Mouse (Mus musculus): Measurements from ENCODE around the gene Gle1. TPM values are rescaled to one million over a fixed set of nuclear protein-coding genes. Genes with fewer than 3 reads are reported as not detected.

Gle1 gene
- polyA plus RNA-seq, 1 experiment from 2014 or later, result 65.2 TPM

DNA sequence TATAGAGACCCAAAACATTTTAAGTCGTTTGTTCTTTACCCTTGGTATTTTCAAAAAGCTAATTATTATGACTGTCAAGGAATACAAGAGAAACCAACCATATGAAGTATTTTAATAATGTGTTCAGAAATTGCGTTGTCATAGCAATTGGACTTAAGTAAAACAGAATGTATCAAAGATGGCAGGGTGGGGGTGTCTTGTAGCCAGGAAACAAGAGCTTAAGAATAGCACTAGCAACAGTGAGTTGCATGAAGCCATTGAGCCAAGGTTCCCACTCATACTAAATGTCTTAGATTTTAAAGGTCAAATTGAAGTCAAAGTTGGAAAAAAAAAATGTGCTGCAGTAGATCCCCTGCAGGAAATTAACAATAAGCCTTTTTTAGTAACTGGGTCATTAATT, 31.6 kb downstream of the Gle1 start:
- 81% methylated on average over 2 of the region's 2 CpGs for WGBS
- Histone ChIP-seq H3K4me1 (ENCODE audit: control insufficient read depth, insufficient read depth, low read length) (peaks cover 4% of the 10 kb centered on the region; the same call in 1 of the 2 replicates), H3K4me2 (ENCODE audit: low read depth, severe bottlenecking) (peak overlapping the region; percentile 54), H3K4me3 (ENCODE audit: low read depth, low read length) (peak overlapping the region; percentile 98; the same call in 1 of the 2 replicates), H3K36me3 (ENCODE audit: control insufficient read depth, insufficient read depth, low read length) (no peaks in the 10 kb centered on the region), H3K27me3 (ENCODE audit: control insufficient read depth, insufficient read depth, low read length) (no peaks in the 10 kb centered on the region), H3K9me3 (ENCODE audit: control insufficient read depth, low read length) (no peaks in the 10 kb centered on the region), H3K9ac (ENCODE audit: low read length) (no peak overlapping the region), H3K27ac (replicated peaks; ENCODE audit: low read depth, low read length) (no peak overlapping the region)
- DNase-seq (ENCODE audit: low spot score) (no peak), ATAC-seq (ENCODE audit: insufficient number of reproducible peaks, low FRiP score, low TSS enrichment, low read depth) (no peak)

DNA sequence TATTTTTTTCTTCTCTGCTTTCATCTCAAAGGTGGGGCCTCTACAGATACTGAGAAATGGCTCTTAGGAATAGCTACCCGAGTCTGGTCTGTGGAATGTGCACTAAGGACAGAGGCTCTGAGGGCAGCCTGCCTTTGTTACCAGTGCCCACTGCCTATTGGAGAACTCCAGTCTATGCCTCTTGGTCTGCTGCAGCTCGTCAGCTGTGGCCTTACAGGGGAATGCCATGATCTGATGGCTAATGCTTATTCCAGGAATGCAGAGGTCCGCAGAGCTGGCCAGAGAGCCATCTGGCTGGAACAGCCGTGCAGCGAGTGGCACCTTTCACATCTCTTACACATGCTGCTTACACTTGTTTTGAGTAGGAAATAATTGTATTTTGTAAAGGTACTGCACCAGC, 32.5 kb downstream of the Gle1 start:
- Histone ChIP-seq H3K9me3 (ENCODE audit: control insufficient read depth, low read length) (no peaks in the 10 kb centered on the region), H3K4me3 (ENCODE audit: low read depth, low read length) (no peak overlapping the region), H3K4me2 (ENCODE audit: low read depth, severe bottlenecking) (no peak overlapping the region), H3K36me3 (ENCODE audit: control insufficient read depth, insufficient read depth, low read length) (no peaks in the 10 kb centered on the region), H3K9ac (ENCODE audit: low read length) (no peak overlapping the region), H3K4me1 (ENCODE audit: control insufficient read depth, insufficient read depth, low read length) (peaks cover 4% of the 10 kb centered on the region; the same call in 1 of the 2 replicates), H3K27me3 (ENCODE audit: control insufficient read depth, insufficient read depth, low read length) (no peaks in the 10 kb centered on the region), H3K27ac (replicated peaks; ENCODE audit: low read depth, low read length) (no peak overlapping the region)
- no peak for ATAC-seq (ENCODE audit: insufficient number of reproducible peaks, low FRiP score, low TSS enrichment, low read depth)
- DNase-seq (ENCODE audit: low spot score), result peak; percentile 22
- 70% methylated on average over 5 of the region's 5 CpGs for WGBS

DNA sequence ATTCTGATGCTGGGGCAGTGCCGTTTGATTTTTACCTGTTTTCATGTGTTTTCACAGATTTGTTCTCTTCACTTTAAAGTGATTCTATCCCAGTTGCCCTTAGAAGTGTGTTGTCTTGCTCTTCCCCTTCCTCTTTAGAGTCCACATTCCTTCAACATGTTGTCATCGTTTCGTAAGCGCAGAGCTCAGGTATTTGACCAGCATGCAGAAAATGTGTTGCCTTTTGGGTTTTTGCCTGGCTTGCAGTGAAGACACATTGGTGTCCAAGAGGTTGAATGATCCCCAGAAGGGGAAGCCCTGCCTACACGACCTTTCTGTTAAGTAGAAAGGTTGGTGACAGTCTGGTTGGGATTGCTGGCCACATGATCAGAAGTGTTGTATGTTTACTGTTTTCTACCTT, 33.4 kb downstream of the Gle1 start:
- H3K4me1 ChIP-seq (ENCODE audit: control insufficient read depth, insufficient read depth, low read length), result peaks cover 4% of the 10 kb centered on the region; the same call in 1 of the 2 replicates
- H3K4me2 ChIP-seq (ENCODE audit: low read depth, severe bottlenecking), result no peak overlapping the region
- no peak overlapping the region for H3K9ac ChIP-seq (ENCODE audit: low read length)
- H3K36me3 ChIP-seq (ENCODE audit: control insufficient read depth, insufficient read depth, low read length), result no peaks in the 10 kb centered on the region
- no peaks in the 10 kb centered on the region for H3K9me3 ChIP-seq (ENCODE audit: control insufficient read depth, low read length)
- no peaks in the 10 kb centered on the region for H3K27me3 ChIP-seq (ENCODE audit: control insufficient read depth, insufficient read depth, low read length)
- DNase-seq (ENCODE audit: low spot score) (no peak), ATAC-seq (ENCODE audit: insufficient number of reproducible peaks, low FRiP score, low TSS enrichment, low read depth) (no peak)
- H3K27ac ChIP-seq (replicated peaks; ENCODE audit: low read depth, low read length), result no peak overlapping the region
- no peak overlapping the region for H3K4me3 ChIP-seq (ENCODE audit: low read depth, low read length)
- WGBS, result 84% methylated on average over 5 of the region's 5 CpGs

DNA sequence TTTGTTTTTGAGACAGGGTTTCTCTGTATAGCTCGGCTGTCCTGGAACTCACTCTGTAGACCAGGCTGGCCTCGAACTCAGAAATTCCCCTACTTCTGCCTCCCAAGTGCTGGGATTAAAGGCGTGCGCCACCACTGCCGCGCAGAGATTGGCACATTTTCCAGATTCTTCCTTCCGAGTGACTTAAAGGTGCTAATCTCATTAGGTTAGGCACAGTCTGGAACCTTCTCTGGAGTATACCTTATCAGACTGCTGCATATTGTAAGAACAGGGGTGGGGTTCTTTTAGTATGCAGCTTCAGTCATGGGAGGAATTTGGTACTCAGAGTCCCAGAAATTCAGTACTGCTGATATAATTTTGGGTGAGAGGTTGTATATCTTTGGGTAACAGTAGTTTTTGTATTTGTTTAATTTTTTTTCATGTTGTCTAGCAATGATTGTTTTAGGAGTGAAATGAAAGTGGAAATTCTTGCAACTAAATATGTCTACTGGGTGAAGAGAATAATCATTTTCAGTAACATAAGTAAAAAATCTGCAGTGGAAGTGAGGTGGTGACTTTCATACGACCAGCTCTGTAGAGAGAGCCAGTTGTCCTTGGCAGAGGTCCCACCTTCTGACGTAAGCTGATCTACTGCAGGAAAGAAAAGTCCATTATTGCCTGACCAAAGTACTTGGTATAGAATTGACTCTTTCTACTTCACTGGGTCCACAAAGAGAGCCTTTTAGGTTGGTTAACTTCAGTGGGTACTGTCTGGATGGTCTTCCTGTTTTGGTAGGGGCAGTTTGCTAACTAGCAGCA, 36.8 kb downstream of the Gle1 start:
- peaks cover under 1% of the 10 kb centered on the region; the same call in 1 of the 2 replicates for H3K4me1 ChIP-seq (ENCODE audit: control insufficient read depth, insufficient read depth, low read length)
- no peaks in the 10 kb centered on the region for H3K9me3 ChIP-seq (ENCODE audit: control insufficient read depth, low read length)
- 85% methylated on average over 9 of the region's 9 CpGs for WGBS
- H3K4me2 ChIP-seq (ENCODE audit: low read depth, severe bottlenecking), result no peak overlapping the region
- H3K27me3 ChIP-seq (ENCODE audit: control insufficient read depth, insufficient read depth, low read length), result no peaks in the 10 kb centered on the region
- ATAC-seq (ENCODE audit: insufficient number of reproducible peaks, low FRiP score, low TSS enrichment, low read depth) (no peak), DNase-seq (ENCODE audit: low spot score) (no peak)
- no peak overlapping the region for H3K9ac ChIP-seq (ENCODE audit: low read length)
- no peaks in the 10 kb centered on the region; the same call in 1 of the 2 replicates for H3K36me3 ChIP-seq (ENCODE audit: control insufficient read depth, insufficient read depth, low read length)
- H3K27ac ChIP-seq (replicated peaks; ENCODE audit: low read depth, low read length), result no peak overlapping the region
- no peak overlapping the region for H3K4me3 ChIP-seq (ENCODE audit: low read depth, low read length)

DNA sequence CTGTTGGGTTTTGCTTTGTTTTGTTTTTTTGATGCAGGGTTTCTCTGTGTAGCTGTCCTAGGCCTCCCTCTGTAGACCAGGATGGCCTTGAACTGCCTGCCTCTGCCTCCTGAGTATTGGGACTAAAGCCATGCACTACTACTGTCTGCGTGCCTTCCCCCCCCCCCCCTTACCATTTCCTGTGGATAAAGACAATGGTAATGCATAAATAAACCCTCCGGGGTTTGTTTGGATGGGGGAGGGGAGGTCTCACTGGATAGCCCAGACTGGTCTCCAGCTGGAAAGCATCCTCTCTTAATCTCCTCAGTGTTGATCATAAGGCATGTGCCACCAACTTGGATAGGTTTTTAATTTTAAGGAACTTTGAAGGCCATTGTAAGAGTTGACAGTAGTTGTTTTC, 38.3 kb downstream of the Gle1 start:
- WGBS, result 40% methylated on average over 2 of the region's 2 CpGs
- no peaks in the 10 kb centered on the region for H3K27me3 ChIP-seq (ENCODE audit: control insufficient read depth, insufficient read depth, low read length)
- H3K4me2 ChIP-seq (ENCODE audit: low read depth, severe bottlenecking), result no peak overlapping the region
- no peaks in the 10 kb centered on the region for H3K4me1 ChIP-seq (ENCODE audit: control insufficient read depth, insufficient read depth, low read length)
- H3K9ac ChIP-seq (ENCODE audit: low read length), result no peak overlapping the region
- no peaks in the 10 kb centered on the region for H3K9me3 ChIP-seq (ENCODE audit: control insufficient read depth, low read length)
- DNase-seq (ENCODE audit: low spot score) (no peak), ATAC-seq (ENCODE audit: insufficient number of reproducible peaks, low FRiP score, low TSS enrichment, low read depth) (no peak)
- peaks cover 3% of the 10 kb centered on the region; the same call in 1 of the 2 replicates for H3K36me3 ChIP-seq (ENCODE audit: control insufficient read depth, insufficient read depth, low read length)
- no peak overlapping the region for H3K27ac ChIP-seq (replicated peaks; ENCODE audit: low read depth, low read length)
- no peak overlapping the region for H3K4me3 ChIP-seq (ENCODE audit: low read depth, low read length)

DNA sequence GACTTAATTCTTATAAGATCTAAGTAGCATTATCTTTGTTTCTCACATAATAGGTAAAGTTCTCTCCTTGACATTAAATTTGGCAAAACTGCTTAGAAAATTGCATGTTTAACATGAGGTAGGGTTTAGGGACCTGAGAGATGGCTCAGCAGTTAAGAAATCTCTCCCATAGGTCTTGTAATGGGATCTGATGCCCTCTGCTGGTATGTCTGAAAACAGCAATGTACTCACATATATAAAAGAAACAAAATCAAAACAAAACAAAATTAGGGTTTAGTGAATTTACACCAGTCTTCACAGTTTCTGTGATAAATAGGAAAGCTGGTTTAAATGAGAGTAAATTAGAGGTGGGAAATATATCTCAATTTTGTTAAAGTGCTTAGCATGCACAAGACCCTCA, 42.1 kb downstream of the Gle1 start:
- DNase-seq (ENCODE audit: low spot score) (peak; percentile 27), ATAC-seq (ENCODE audit: insufficient number of reproducible peaks, low FRiP score, low TSS enrichment, low read depth) (no peak)

DNA sequence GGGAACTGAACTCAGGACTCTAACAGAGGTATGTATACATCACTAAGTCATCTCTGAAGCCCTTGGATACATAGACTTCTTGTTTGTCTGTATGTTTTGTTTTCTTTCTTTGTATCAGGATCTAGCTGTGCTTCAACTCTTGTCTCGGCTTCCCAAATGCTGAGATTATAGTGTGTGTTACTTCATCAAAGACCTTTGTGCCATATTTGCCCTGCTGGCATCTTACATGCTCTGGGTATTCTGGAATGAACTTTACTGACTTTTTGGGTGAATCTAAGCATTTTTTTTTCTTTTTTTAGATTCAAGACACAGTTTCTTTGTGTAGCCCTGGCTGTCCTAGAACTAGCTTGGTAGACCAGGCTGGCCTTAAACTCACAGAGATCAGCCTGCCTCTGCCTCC, 45.4 kb downstream of the Gle1 start:
- 92% methylated on average over 1 of the region's 1 CpGs for WGBS
- Histone ChIP-seq H3K4me2 (ENCODE audit: low read depth, severe bottlenecking) (no peak overlapping the region), H3K9me3 (ENCODE audit: control insufficient read depth, low read length) (no peaks in the 10 kb centered on the region), H3K4me1 (ENCODE audit: control insufficient read depth, insufficient read depth, low read length) (no peaks in the 10 kb centered on the region), H3K4me3 (ENCODE audit: low read depth, low read length) (no peak overlapping the region), H3K27ac (replicated peaks; ENCODE audit: low read depth, low read length) (no peak overlapping the region), H3K9ac (ENCODE audit: low read length) (no peak overlapping the region), H3K27me3 (ENCODE audit: control insufficient read depth, insufficient read depth, low read length) (no peaks in the 10 kb centered on the region), H3K36me3 (ENCODE audit: control insufficient read depth, insufficient read depth, low read length) (peaks cover 25% of the 10 kb centered on the region; the same call in 1 of the 2 replicates)
- ATAC-seq (ENCODE audit: insufficient number of reproducible peaks, low FRiP score, low TSS enrichment, low read depth) (no peak), DNase-seq (ENCODE audit: low spot score) (no peak)

More for the DNA sequence above, 42.1 kb downstream of the Gle1 start:
- Histone ChIP-seq H3K27ac (replicated peaks; ENCODE audit: low read depth, low read length) (no peak overlapping the region), H3K4me2 (ENCODE audit: low read depth, severe bottlenecking) (no peak overlapping the region), H3K36me3 (ENCODE audit: control insufficient read depth, insufficient read depth, low read length) (peaks cover 13% of the 10 kb centered on the region; the same call in 1 of the 2 replicates), H3K4me1 (ENCODE audit: control insufficient read depth, insufficient read depth, low read length) (no peaks in the 10 kb centered on the region), H3K4me3 (ENCODE audit: low read depth, low read length) (no peak overlapping the region), H3K9ac (ENCODE audit: low read length) (no peak overlapping the region), H3K9me3 (ENCODE audit: control insufficient read depth, low read length) (no peaks in the 10 kb centered on the region), H3K27me3 (ENCODE audit: control insufficient read depth, insufficient read depth, low read length) (no peaks in the 10 kb centered on the region)

DNA sequence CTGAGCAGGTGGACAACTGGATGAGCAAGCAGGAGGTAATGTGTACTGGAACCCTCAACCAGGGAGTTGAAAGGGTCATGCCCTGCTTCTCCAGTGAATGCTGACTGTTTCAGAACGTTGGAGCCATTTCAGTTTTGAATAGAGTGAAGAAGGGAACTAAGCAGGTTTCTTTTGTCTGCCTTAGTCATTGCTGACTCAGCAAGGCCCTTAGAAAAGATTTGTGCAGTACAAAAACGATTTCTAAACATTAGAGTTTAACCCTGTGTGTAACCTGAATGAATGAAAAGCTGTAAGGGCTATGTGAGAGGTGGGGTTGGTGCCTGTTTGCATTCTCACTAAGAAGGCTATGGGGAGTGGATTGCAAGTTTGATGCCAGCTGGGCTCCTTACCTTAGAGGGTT, 56.7 kb downstream of the Gle1 start:
- Histone ChIP-seq H3K36me3 (ENCODE audit: control insufficient read depth, insufficient read depth, low read length) (peaks cover 18% of the 10 kb centered on the region), H3K4me2 (ENCODE audit: low read depth, severe bottlenecking) (no peak overlapping the region), H3K9ac (ENCODE audit: low read length) (no peak overlapping the region), H3K4me3 (ENCODE audit: low read depth, low read length) (no peak overlapping the region), H3K27me3 (ENCODE audit: control insufficient read depth, insufficient read depth, low read length) (no peaks in the 10 kb centered on the region), H3K4me1 (ENCODE audit: control insufficient read depth, insufficient read depth, low read length) (no peaks in the 10 kb centered on the region), H3K9me3 (ENCODE audit: control insufficient read depth, low read length) (no peaks in the 10 kb centered on the region), H3K27ac (replicated peaks; ENCODE audit: low read depth, low read length) (no peak overlapping the region)
- 69% methylated on average over 2 of the region's 2 CpGs for WGBS
- ATAC-seq (ENCODE audit: insufficient number of reproducible peaks, low FRiP score, low TSS enrichment, low read depth), result no peak
- no peak for DNase-seq (ENCODE audit: low spot score)

All from limb, embryonic 11.5 days (tissue).